Mouse (Mus musculus) forebrain, embryonic 14.5 days (tissue): ENCODE data around the gene Hspa2. TPM values are rescaled to one million over a fixed set of nuclear protein-coding genes. Genes with fewer than 3 reads are reported as not detected.

ENCODE experiments used
- ATAC-seq: fragments of 200-750 bp; cut with Nextera tagmentation; 2 replicates; pipeline ENCODE4 v1.8.0; 2017; ENCODE audit warnings: mild to moderate bottlenecking, moderate library complexity
- DNase-seq: peaks from one replicate; pipeline ENCODE4 v3.0.0-alpha.2; 2015; ENCODE audit warnings: low spot score
- H3K27ac ChIP-seq: fragments of 300-500 bp; sonication (generic); 2 replicates; pipeline ENCODE4 v1.5.1; 2014; ENCODE audit warnings: low read depth, mild to moderate bottlenecking, control low read depth, low read length, moderate library complexity
- H3K27me3 ChIP-seq: fragments of 300-500 bp; sonication (generic); replicated peaks from 2 replicates; pipeline ENCODE4 v1.6.1; 2014; ENCODE audit warnings: low read length, control low read depth, mixed read lengths; ENCODE audit not compliant: control insufficient read depth, insufficient read depth
- H3K36me3 ChIP-seq: fragments of 300-500 bp; sonication (generic); 2 replicates; pipeline ENCODE4 v1.6.1; 2014; ENCODE audit warnings: low read length, control low read depth; ENCODE audit not compliant: control insufficient read depth, insufficient read depth
- H3K4me1 ChIP-seq: fragments of 300-500 bp; sonication (generic); 2 replicates; pipeline ENCODE4 v1.6.1; 2014; ENCODE audit warnings: antibody characterized with exemption, low read length, control low read depth; ENCODE audit not compliant: control insufficient read depth, insufficient read depth
- H3K4me2 ChIP-seq: fragments of 300-500 bp; sonication (generic); 2 replicates; pipeline ENCODE4 v1.6.1; 2014; ENCODE audit warnings: mild to moderate bottlenecking, control low read depth, low read length
- H3K4me3 ChIP-seq: fragments of 300-500 bp; sonication (generic); 2 replicates; pipeline ENCODE4 v1.5.1; 2014; ENCODE audit warnings: low read depth, low read length, control low read depth
- H3K9ac ChIP-seq: fragments of 300-500 bp; sonication (generic); 2 replicates; pipeline ENCODE4 v1.6.1; 2014; ENCODE audit warnings: mild to moderate bottlenecking, low read length, control low read depth, moderate library complexity
- H3K9me3 ChIP-seq: fragments of 300-500 bp; sonication (generic); replicated peaks from 2 replicates; pipeline ENCODE4 v1.6.1; 2016; ENCODE audit warnings: low read length, control low read depth, mixed read lengths; ENCODE audit not compliant: control insufficient read depth
- WGBS: fragments of 180-500 bp; shearing (Covaris S2); extraction: QIAGEN DNeasy Blood & Tissue Kit; methylation state at CpG from one replicate; pipeline ENCODE4 v1.1.7; 2014; 5-methylcytosine and 5-hydroxymethylcytosine counted together
- polyA plus RNA-seq: library from polyadenylated mRNA; unstranded; fragments of >200 nt; fragmentation: Nextera tagmentation; extraction: Ambion mirVana; gene quantifications from 2 replicates; pipeline ENCODE4 v1.2.1, GENCODE M21; 2014

Gene Hspa2
- polyA plus RNA-seq, 1 experiment from 2014 or later, result 4.5 TPM

- Histone ChIP-seq H3K4me1 (peaks cover 9% of the 10 kb centered on the region; the same call in 1 of the 2 replicates), H3K9ac (no peak overlapping the region), H3K36me3 (no peaks in the 10 kb centered on the region), H3K4me3 (no peak overlapping the region), H3K27ac (no peak overlapping the region), H3K9me3 (no peaks in the 10 kb centered on the region), H3K27me3 (no peaks in the 10 kb centered on the region), H3K4me2 (no peak overlapping the region)
- 90% methylated on average over 3 of the region's 3 CpGs for WGBS
- no peak for DNase-seq
- ATAC-seq, result no peak
Observed at GRCm38 (mm10) chr12:76375506-76375905, 28.5 kb upstream of the Hspa2 start.

- Histone ChIP-seq H3K9me3 (no peaks in the 10 kb centered on the region), H3K36me3 (no peaks in the 10 kb centered on the region), H3K9ac (no peak overlapping the region), H3K4me2 (no peak overlapping the region), H3K27ac (no peak overlapping the region), H3K4me1 (peaks cover 6% of the 10 kb centered on the region; the same call in 1 of the 2 replicates), H3K27me3 (no peaks in the 10 kb centered on the region), H3K4me3 (no peak overlapping the region)
- DNase-seq (peak; percentile 58), ATAC-seq (0 out of 2 replicates have a peak, but pooled peaks have one; percentile 47)
- WGBS, result 42% methylated on average over 7 of the region's 7 CpGs
Observed at GRCm38 (mm10) chr12:76376649-76377048, 27.3 kb upstream of the Hspa2 start.

- H3K36me3 ChIP-seq, result no peaks in the 10 kb centered on the region
- no peak for ATAC-seq
- 94% methylated on average over 6 of the region's 6 CpGs for WGBS
Observed at GRCm38 (mm10) chr12:76377059-76377458, 26.9 kb upstream of the Hspa2 start.

GRCm38 (mm10) chr12:76377726-76378125 is 26.2 kb upstream of the Hspa2 start:
- Histone ChIP-seq H3K9me3 (no peaks in the 10 kb centered on the region), H3K36me3 (no peaks in the 10 kb centered on the region), H3K27ac (no peak overlapping the region), H3K4me2 (no peak overlapping the region), H3K4me1 (no peaks in the 10 kb centered on the region), H3K27me3 (no peaks in the 10 kb centered on the region), H3K9ac (no peak overlapping the region), H3K4me3 (no peak overlapping the region)
- 91% methylated on average over 3 of the region's 3 CpGs for WGBS
- DNase-seq (no peak), ATAC-seq (no peak)

More at GRCm38 (mm10) chr12:76377059-76377458, 26.9 kb upstream of the Hspa2 start:
- no peak for DNase-seq
- H3K27me3 ChIP-seq, result no peaks in the 10 kb centered on the region
- H3K4me1 ChIP-seq, result peaks cover 2% of the 10 kb centered on the region; the same call in 1 of the 2 replicates
- no peak overlapping the region for H3K4me3 ChIP-seq
- H3K27ac ChIP-seq, result no peak overlapping the region
- no peak overlapping the region for H3K4me2 ChIP-seq
- H3K9ac ChIP-seq, result no peak overlapping the region
- no peaks in the 10 kb centered on the region for H3K9me3 ChIP-seq

GRCm38 (mm10) chr12:76378556-76378955 is 25.4 kb upstream of the Hspa2 start:
- Histone ChIP-seq H3K9ac (no peak overlapping the region), H3K4me1 (no peaks in the 10 kb centered on the region)
- 97% methylated on average over 5 of the region's 5 CpGs for WGBS

GRCm38 (mm10) chr12:76380151-76380550 is 23.8 kb upstream of the Hspa2 start:
- no peaks in the 10 kb centered on the region for H3K9me3 ChIP-seq
- ATAC-seq (no peak), DNase-seq (no peak)
- no peaks in the 10 kb centered on the region for H3K27me3 ChIP-seq
- H3K27ac ChIP-seq, result no peak overlapping the region
- H3K36me3 ChIP-seq, result peaks cover under 1% of the 10 kb centered on the region; the same call in 1 of the 2 replicates
- H3K4me3 ChIP-seq, result no peak overlapping the region
- H3K4me2 ChIP-seq, result no peak overlapping the region
- H3K9ac ChIP-seq, result no peak overlapping the region
- WGBS, result 94% methylated on average over 7 of the region's 7 CpGs
- H3K4me1 ChIP-seq, result no peaks in the 10 kb centered on the region

More at GRCm38 (mm10) chr12:76378556-76378955, 25.4 kb upstream of the Hspa2 start:
- Histone ChIP-seq H3K4me3 (no peak overlapping the region), H3K27ac (no peak overlapping the region), H3K36me3 (no peaks in the 10 kb centered on the region), H3K9me3 (no peaks in the 10 kb centered on the region), H3K4me2 (no peak overlapping the region), H3K27me3 (no peaks in the 10 kb centered on the region)
- DNase-seq, result no peak
- ATAC-seq, result no peak

GRCm38 (mm10) chr12:76385342-76385741 is 18.6 kb upstream of the Hspa2 start:
- WGBS, result 96% methylated on average over 8 of the region's 8 CpGs
- Histone ChIP-seq H3K27ac (no peak overlapping the region), H3K9me3 (no peaks in the 10 kb centered on the region), H3K4me1 (no peaks in the 10 kb centered on the region), H3K9ac (no peak overlapping the region), H3K27me3 (no peaks in the 10 kb centered on the region), H3K36me3 (peaks cover 22% of the 10 kb centered on the region), H3K4me2 (no peak overlapping the region), H3K4me3 (no peak overlapping the region)
- no peak for DNase-seq
- no peak for ATAC-seq

- peak; percentile 62 for DNase-seq
- no peak overlapping the region for H3K4me2 ChIP-seq
- 48% methylated on average over 11 of the region's 11 CpGs for WGBS
- peaks cover 22% of the 10 kb centered on the region for H3K36me3 ChIP-seq
- no peak overlapping the region; the same call in 1 of the 2 replicates for H3K9ac ChIP-seq
- no peak overlapping the region for H3K27ac ChIP-seq
- H3K4me3 ChIP-seq, result no peak overlapping the region
- ATAC-seq, result peak; percentile 57; the same call in 1 of the 2 replicates
- no peaks in the 10 kb centered on the region for H3K4me1 ChIP-seq
- H3K9me3 ChIP-seq, result no peaks in the 10 kb centered on the region
- no peaks in the 10 kb centered on the region for H3K27me3 ChIP-seq
Observed at GRCm38 (mm10) chr12:76388794-76389193, 15.2 kb upstream of the Hspa2 start.

- H3K9ac ChIP-seq, result no peak overlapping the region
- H3K4me1 ChIP-seq, result no peaks in the 10 kb centered on the region
- no peak overlapping the region for H3K4me3 ChIP-seq
- H3K36me3 ChIP-seq, result peaks cover 5% of the 10 kb centered on the region; the same call in 1 of the 2 replicates
- H3K27me3 ChIP-seq, result no peaks in the 10 kb centered on the region
- no peak overlapping the region for H3K4me2 ChIP-seq
- no peak overlapping the region for H3K27ac ChIP-seq
- no peaks in the 10 kb centered on the region for H3K9me3 ChIP-seq
- DNase-seq (no peak), ATAC-seq (no peak)
- 81% methylated on average over 3 of the region's 3 CpGs for WGBS
Observed at GRCm38 (mm10) chr12:76391595-76392271, 12.2 kb upstream of the Hspa2 start.
